Mouse (Mus musculus) thymus, postnatal 14 days (tissue): ENCODE measurements around the gene Nuak2.
"Not testable (repeated sequence)": the region's sequence is repeated elsewhere in the genome, so short reads cannot be mapped to it uniquely, and the experiment has no call there.

Experiments
- DNase-seq: peaks from one replicate; pipeline ENCODE4 v3.0.0; 2021

Nuak2 gene

GRCm38 (mm10) chr1:132328565-132328964 lies 12.6 kb downstream of the Nuak2 start:
- no peak for DNase-seq

GRCm38 (mm10) chr1:132329656-132330055 lies 13.7 kb downstream of the Nuak2 start:
- DNase-seq: no peak

- DNase-seq: no peak
Measured at GRCm38 (mm10) chr1:132330397-132330796, 14.5 kb downstream of the Nuak2 start.

- DNase-seq: no peak
Measured at GRCm38 (mm10) chr1:132331283-132331682, 15.4 kb downstream of the Nuak2 start.

GRCm38 (mm10) chr1:132333201-132333600 lies 17.3 kb downstream of the Nuak2 start:
- no peak for DNase-seq

DNA sequence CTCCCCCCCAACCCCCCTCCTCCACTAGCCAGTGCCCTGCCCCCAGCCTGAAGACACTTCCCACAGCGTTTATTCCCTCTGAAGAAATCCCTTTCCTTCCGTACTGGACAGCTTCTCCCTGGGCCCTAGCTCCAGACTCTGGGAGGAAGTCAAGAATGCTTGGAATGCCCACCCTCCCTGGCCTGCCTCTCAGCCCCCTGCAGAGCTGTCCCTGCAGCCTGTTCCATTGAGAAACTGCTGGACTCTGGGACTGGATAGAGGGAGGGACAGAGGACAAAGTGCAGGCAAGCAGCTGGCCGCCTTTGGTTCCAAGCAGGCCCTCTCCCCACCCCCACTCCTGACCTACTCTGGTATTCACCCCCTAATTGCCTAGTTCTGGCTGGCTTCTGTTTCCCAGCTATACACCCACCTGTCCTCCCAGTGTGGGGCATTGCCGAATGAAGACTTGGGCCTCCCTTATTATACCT lies 17.8 kb downstream of the Nuak2 start:
- no peak for DNase-seq

DNA sequence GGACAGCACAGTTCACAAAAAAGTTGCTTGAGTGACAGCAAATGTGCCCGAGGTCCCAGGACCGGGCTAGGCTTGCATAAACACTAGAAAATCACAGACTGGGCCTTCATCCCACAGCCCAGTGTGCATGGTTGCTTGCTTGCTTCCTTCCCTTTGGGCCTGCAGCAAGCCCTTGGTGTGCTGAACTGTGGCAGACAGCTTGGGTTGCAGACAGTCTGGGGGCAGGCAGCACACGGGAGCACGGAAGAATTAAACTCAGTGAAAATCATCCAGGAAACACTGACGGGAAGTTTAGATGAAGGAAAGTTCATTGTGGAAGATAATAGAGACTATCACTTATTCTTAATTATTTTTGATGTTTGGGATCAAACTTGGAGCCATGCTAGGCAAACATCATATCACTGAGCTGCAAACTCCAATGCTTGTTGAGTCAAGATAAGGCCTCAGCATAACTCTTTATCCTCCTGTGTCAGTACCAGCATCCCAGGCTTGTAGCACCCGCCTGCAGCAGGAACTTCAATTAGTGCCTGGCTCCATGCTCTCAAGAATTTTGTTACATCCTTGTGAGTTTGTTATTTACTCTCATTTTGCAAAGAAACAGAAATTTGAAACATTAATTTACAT lies 18.4 kb downstream of the Nuak2 start:
- no peak for DNase-seq

GRCm38 (mm10) chr1:132335378-132335965 lies 19.5 kb downstream of the Nuak2 start:
- DNase-seq: no peak

- peak; percentile 30 for DNase-seq
Measured at GRCm38 (mm10) chr1:132336921-132337320, 21.0 kb downstream of the Nuak2 start.

GRCm38 (mm10) chr1:132338027-132338660 lies 22.2 kb downstream of the Nuak2 start:
- DNase-seq: no peak

DNA sequence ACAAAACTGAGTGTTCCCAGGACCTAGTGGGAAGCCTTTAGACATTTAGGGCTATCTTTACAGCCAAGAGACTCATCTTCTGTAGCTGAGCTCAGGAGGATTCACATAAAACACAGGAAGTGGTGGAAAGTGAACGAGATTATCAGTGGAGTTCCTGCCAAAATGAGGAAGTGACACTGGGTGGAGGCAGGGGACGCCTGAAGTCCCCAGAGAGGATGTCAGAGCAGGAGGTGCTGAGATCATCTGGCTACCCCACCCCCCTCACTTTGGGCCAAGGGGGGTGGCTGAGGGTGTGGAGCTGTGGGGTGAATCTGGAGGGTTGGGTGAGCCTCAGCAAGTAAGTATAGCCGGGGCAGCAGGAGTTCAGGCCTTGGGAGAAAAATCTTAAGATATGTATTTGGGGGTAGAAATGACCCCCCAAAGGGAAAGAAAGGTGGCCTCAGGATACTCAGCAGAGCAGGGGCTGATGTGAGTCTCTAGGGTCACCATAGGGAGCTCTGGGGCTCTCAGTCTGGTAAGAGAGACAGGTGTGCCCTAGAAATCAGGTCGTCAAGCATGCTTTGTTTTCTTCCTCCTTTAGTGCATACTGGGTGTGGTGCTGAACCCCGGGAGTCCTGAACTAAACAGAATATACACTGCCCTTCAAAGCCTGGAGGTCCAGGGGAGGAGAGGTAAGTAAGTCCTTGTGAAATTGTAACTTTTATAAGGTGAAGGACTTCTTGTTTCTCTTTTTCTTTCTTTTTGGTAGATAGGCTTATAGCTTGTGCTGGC lies 26.0 kb downstream of the Nuak2 start:
- peak; percentile 80 for DNase-seq

- no peak for DNase-seq
Measured at GRCm38 (mm10) chr1:132342518-132342917, 26.6 kb downstream of the Nuak2 start.

DNA sequence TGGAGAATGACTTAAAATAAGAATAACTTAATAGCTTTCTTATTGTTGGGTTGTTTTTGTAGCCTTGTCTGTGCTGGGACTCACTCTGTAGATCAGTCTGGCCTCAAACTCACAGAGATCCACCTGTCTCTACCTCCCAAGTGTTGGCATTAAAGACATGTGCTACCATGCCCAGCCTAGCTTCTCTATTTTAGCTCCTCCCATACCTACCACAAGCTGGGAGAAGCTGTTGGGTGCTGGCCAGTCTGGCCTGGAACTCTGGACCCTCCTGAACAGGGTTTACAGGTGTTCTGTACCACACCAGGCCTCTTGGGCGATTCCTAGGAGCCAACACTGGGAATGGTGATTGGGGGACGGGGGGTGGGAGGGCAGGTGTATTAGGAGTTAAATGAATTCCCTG lies 27.3 kb downstream of the Nuak2 start:
- no peak for DNase-seq

DNA sequence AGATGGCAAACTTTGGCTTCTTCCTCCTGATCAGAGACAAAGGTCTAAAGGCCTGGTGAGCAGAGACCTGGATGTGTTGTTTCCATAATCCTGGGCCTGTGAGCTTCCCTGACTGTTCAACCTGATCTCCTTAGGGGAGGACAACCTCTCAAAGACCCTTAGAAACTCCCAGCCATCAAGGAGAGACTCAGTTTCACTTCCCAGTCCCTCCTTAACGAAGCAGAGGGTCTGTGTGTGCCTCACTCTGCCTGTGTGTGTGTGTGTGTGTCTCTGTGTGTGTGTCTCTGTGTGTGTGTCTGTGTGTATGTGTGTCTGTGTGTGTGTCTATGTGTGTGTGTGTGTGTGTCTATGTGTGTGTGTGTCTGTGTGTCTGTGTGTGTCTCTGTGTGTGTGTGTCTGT lies 27.7 kb downstream of the Nuak2 start:
- no peak for DNase-seq

- no peak for DNase-seq
Measured at GRCm38 (mm10) chr1:132345514-132345913, 29.6 kb downstream of the Nuak2 start.

DNA sequence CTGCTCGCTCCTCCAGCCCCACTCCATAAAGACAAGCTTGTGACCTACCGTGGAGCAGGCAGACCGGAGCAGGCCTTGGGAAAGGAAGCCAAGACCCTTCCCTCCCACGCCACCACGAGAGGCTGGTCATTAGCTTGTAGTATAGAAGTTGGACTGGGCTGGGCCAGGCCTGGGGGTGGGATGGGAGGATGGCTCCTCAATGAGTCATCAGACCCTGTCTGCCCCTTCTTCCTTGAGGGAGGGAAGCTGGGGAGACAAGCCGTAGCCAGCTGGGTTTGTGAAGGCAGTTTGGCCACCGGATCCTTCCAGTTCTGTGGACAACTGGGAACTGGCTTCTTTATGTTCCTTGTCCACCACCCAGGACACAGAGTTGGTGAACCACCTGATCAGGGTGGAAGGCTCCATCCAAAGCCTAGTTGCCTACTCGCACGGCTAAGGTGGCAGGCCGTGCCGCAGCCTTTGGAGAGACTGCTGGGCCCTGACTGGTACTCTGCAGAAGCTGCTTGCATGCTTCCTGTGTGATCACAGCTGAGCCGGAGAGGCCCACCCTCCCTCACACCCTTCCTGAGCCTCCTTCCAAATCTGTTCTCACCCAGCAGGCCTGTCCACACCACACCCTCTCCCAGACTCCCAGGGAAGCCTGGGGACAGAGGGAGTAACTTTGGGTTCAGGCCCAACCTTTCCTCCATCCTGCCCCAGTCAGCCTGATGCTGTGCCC lies 30.4 kb downstream of the Nuak2 start:
- DNase-seq: no peak

GRCm38 (mm10) chr1:132346951-132347350 lies 31.0 kb downstream of the Nuak2 start:
- DNase-seq: no peak

GRCm38 (mm10) chr1:132348401-132348800 lies 32.5 kb downstream of the Nuak2 start:
- DNase-seq: no peak

- DNase-seq: not testable (repeated sequence)
Measured at GRCm38 (mm10) chr1:132349049-132349448, 33.1 kb downstream of the Nuak2 start.

- not testable (repeated sequence) for DNase-seq
Measured at GRCm38 (mm10) chr1:132349601-132350000, 33.7 kb downstream of the Nuak2 start.

DNA sequence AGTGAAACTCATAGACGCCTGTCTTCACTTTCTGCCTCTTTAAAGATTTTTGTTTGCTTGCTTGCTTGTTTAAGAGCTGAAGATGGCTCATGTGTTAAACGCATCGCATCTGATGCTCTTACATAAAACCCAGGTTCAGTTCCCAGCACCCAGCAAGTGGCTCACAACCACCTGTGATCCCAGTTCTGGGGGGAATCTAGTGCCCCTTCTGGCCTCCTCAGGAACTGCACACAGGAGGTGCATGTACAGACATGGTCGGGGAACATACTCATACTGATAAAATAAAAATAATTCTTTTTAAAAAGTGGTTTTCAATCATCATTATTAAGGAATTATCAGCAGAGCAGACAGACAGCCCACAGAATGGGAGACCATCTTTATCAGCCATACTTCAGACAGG lies 35.1 kb downstream of the Nuak2 start:
- no peak for DNase-seq

GRCm38 (mm10) chr1:132353389-132353788 lies 37.5 kb downstream of the Nuak2 start:
- no peak for DNase-seq

DNA sequence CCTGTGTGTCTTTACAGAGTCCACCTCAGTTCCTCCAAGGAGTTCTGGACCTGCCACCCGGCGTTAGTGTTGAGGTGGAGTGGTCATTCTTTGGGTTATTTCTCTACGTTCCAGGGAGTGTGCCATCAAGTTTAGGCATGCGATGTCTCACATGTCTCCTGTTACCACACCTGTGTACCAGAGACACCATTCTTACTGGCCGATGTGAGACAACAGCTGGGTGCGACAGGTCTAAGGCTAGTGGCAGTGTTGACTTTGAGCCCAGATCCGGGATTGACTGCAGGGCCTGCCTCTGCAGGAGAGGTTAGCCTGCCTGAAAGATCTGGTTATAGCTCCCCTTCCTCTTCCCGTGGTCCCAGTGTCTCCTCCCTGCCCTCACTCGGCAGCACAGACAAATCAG lies 38.3 kb downstream of the Nuak2 start:
- no peak for DNase-seq
